Mouse (Mus musculus) thymus, adult 2 months (tissue): Measurements from ENCODE around the gene Ppm1b. TPM values are rescaled to one million over a fixed set of nuclear protein-coding genes. Genes with fewer than 3 reads are reported as not detected.

ENCODE experiments used
- DNase-seq: peaks from one replicate; pipeline ENCODE4 v3.0.0; 2021
- H3K27ac ChIP-seq: fragments of 200-500 bp; 2 replicates; pipeline ENCODE4 v1.5.1; 2012; ENCODE audit warnings: low read length, control low read depth; ENCODE audit not compliant: control insufficient read depth, insufficient read depth
- H3K27me3 ChIP-seq: fragments of 200-500 bp; 2 replicates; pipeline ENCODE4 v1.6.1; 2012; ENCODE audit warnings: mild to moderate bottlenecking, low read length, moderate library complexity, mixed read lengths; ENCODE audit not compliant: control insufficient read depth, insufficient read depth
- H3K36me3 ChIP-seq: fragments of 200-500 bp; 2 replicates; pipeline ENCODE4 v1.6.1; 2012; ENCODE audit warnings: mild to moderate bottlenecking, low read length, moderate library complexity; ENCODE audit not compliant: control insufficient read depth, insufficient read depth
- H3K4me1 ChIP-seq: fragments of 200-500 bp; replicated peaks from 2 replicates; pipeline ENCODE4 v1.6.1; 2012; ENCODE audit warnings: low read length; ENCODE audit not compliant: control insufficient read depth, insufficient read depth
- H3K4me3 ChIP-seq: fragments of 200-500 bp; 2 replicates; pipeline ENCODE4 v1.5.1; 2012; ENCODE audit warnings: mild to moderate bottlenecking, low read length, control low read depth, moderate library complexity; ENCODE audit not compliant: control insufficient read depth, insufficient read depth
- CTCF ChIP-seq: fragments of 200-500 bp; IDR thresholded peaks from 2 replicates; pipeline ENCODE4 v1.5.1; 2012; ENCODE audit warnings: mild to moderate bottlenecking, control low read depth, low read length, moderate library complexity, borderline replicate concordance; ENCODE audit not compliant: control insufficient read depth, poor library complexity, insufficient read depth; ENCODE audit errors: extremely low read depth
- POLR2A ChIP-seq: fragments of 200-500 bp; IDR thresholded peaks from 2 replicates; pipeline ENCODE4 v1.6.1; 2012; ENCODE audit warnings: mild to moderate bottlenecking, low read length, control low read depth, moderate library complexity; ENCODE audit not compliant: control insufficient read depth, poor library complexity, insufficient read depth; ENCODE audit errors: extremely low read depth
- WGBS: fragments of 180-500 bp; shearing (Covaris S2); methylation state at CpG from one replicate; pipeline ENCODE4 v1.1.7; 2018; 5-methylcytosine and 5-hydroxymethylcytosine counted together
- polyA plus RNA-seq: library from polyadenylated mRNA; depleted of rRNA; stranded (reverse); fragments of >200 nt; gene quantifications from 2 replicates; pipeline ENCODE4 v1.2.3, GENCODE M21; 2012

Ppm1b gene
- polyA plus RNA-seq, 1 experiment = 36.4 TPM

GRCm38 (mm10) chr17:84995844-84996243 is 39.3 kb downstream of the Ppm1b start:
- no peak overlapping the region for H3K4me3 ChIP-seq
- H3K27me3 ChIP-seq = no peaks in the 10 kb centered on the region
- TF ChIP-seq POLR2A = no peak
- no peak for TF ChIP-seq CTCF
- DNase-seq = no peak
- WGBS = 94% methylated on average over 6 of the region's 6 CpGs
- 0 out of 2 replicates have a peak, but pooled peaks cover 3% of the 10 kb centered on the region for H3K36me3 ChIP-seq
- H3K27ac ChIP-seq = no peak overlapping the region
- H3K4me1 ChIP-seq = no peaks in the 10 kb centered on the region

GRCm38 (mm10) chr17:84997639-84998038 is 41.1 kb downstream of the Ppm1b start:
- H3K36me3 ChIP-seq = 0 out of 2 replicates have a peak, but pooled peaks cover 3% of the 10 kb centered on the region
- WGBS = 68% methylated on average over 1 of the region's 1 CpGs
- TF ChIP-seq POLR2A = no peak
- TF ChIP-seq CTCF = no peak
- no peak overlapping the region for H3K27ac ChIP-seq
- no peaks in the 10 kb centered on the region for H3K4me1 ChIP-seq
- DNase-seq = no peak
- H3K4me3 ChIP-seq = no peak overlapping the region
- no peaks in the 10 kb centered on the region for H3K27me3 ChIP-seq

GRCm38 (mm10) chr17:84999636-85000035 is 43.1 kb downstream of the Ppm1b start:
- H3K4me1 ChIP-seq = no peaks in the 10 kb centered on the region
- TF ChIP-seq CTCF (no peak), POLR2A (no peak)
- H3K36me3 ChIP-seq = peaks cover 6% of the 10 kb centered on the region
- H3K4me3 ChIP-seq = no peak overlapping the region
- H3K27me3 ChIP-seq = no peaks in the 10 kb centered on the region
- DNase-seq = no peak
- no peak overlapping the region for H3K27ac ChIP-seq
- 82% methylated on average over 10 of the region's 10 CpGs for WGBS

- H3K4me3 ChIP-seq = no peak overlapping the region
- 92% methylated on average over 6 of the region's 6 CpGs for WGBS
- TF ChIP-seq POLR2A = no peak
- TF ChIP-seq CTCF = no peak
- peaks cover 3% of the 10 kb centered on the region for H3K4me1 ChIP-seq
- H3K27me3 ChIP-seq = no peaks in the 10 kb centered on the region
- H3K36me3 ChIP-seq = peaks cover 16% of the 10 kb centered on the region
- H3K27ac ChIP-seq = no peak overlapping the region
- DNase-seq = no peak
These were observed 56.9 kb downstream of the Ppm1b start for GRCm38 (mm10) chr17:85013485-85013884.

- Histone ChIP-seq H3K36me3 (peaks cover 14% of the 10 kb centered on the region), H3K4me1 (peaks cover 6% of the 10 kb centered on the region), H3K4me3 (no peak overlapping the region), H3K27ac (no peak overlapping the region), H3K27me3 (no peaks in the 10 kb centered on the region)
- DNase-seq = no peak
- no peak for TF ChIP-seq POLR2A
- no peak for TF ChIP-seq CTCF
- WGBS = 93% methylated on average over 3 of the region's 3 CpGs
These were observed 58.1 kb downstream of the Ppm1b start for GRCm38 (mm10) chr17:85014632-85015031.

- H3K4me3 ChIP-seq = no peak overlapping the region
- no peak for DNase-seq
- H3K27ac ChIP-seq = no peak overlapping the region
- peaks cover 6% of the 10 kb centered on the region for H3K4me1 ChIP-seq
- WGBS = 85% methylated on average over 3 of the region's 3 CpGs
- no peaks in the 10 kb centered on the region for H3K27me3 ChIP-seq
- no peak for TF ChIP-seq CTCF
- TF ChIP-seq POLR2A = no peak
- H3K36me3 ChIP-seq = peaks cover 8% of the 10 kb centered on the region; the same call in 1 of the 2 replicates
These were observed 61.8 kb downstream of the Ppm1b start for GRCm38 (mm10) chr17:85018344-85018743.

GRCm38 (mm10) chr17:85018794-85019193 is 62.3 kb downstream of the Ppm1b start:
- H3K4me1 ChIP-seq = peaks cover 7% of the 10 kb centered on the region
- H3K36me3 ChIP-seq = peaks cover 8% of the 10 kb centered on the region; the same call in 1 of the 2 replicates
- H3K27me3 ChIP-seq = no peaks in the 10 kb centered on the region
- DNase-seq = no peak
- no peak for TF ChIP-seq POLR2A
- no peak for TF ChIP-seq CTCF
- 33% methylated on average over 5 of the region's 5 CpGs for WGBS
- H3K27ac ChIP-seq = no peak overlapping the region
- no peak overlapping the region for H3K4me3 ChIP-seq
